ENCODE assay signal across 8 mouse cellular contexts in the genomic region with DNA sequence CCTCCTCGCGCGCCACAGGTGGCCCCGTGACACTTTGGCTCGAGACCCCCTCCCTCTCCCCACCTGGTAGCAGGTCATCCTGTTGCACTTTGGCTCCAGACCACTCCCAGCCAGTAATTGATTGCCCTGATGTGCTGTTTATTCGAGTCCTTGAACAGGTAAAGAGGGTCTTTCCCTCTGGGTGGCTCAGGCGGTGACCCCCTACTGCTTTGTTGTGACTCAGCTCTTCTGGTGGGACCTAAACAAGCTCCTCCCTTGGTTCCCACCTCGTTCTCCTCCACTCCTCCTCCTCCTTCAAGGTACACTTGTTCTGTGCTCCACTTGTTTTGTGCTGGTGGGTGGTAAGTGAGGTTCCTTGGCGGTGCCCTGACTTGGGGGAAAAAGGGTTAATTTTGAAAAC. TPM values are rescaled to one million over a fixed set of nuclear protein-coding genes. Genes with fewer than 3 reads are reported as not detected.
A peak's percentile ranks its signal among the peaks of the same experiment; 100 is the strongest.
DNase-seq lines count a peak whose midpoint lies in the region; ATAC-seq and TF ChIP-seq lines count a peak whose summit lies in the region.

No protein-coding gene starts in this region.

- in situ Hi-C loops in ES-E14 (cut with MboI; ENCODE audit: low sequenced_read_pairs in 2 of 2, unreplicated experiment in 2 of 2), result no loop called here

- DNase-seq in heart, adult 9 months (ENCODE audit: low spot score in 2 of 2), result no peak
- peak; percentile 73 for DNase-seq in ES-E14 (ENCODE audit: low read depth, low spot score)
- DNase-seq in gastrocnemius, adult 18-20 months (ENCODE audit: low spot score), result no peak
- no peak for DNase-seq in spleen, adult 12 weeks (ENCODE audit: low spot score)
- DNase-seq in gastrocnemius, postnatal 25 days, result no peak

- H3K4me1 ChIP-seq in heart, embryonic 13.5 days, result 0 out of 2 replicates have a peak, but pooled peaks cover 2% of the 10 kb centered on the region
- H3K4me1 ChIP-seq in ES-E14 (ENCODE audit: control insufficient read depth in 2 of 2, insufficient read depth in 2 of 2, low read length in 2 of 2, poor library complexity in 1 of 2), result peaks cover 4 to 7% of the 10 kb centered on the region in 2 experiments; a peak in 2 of 4 replicates
- no peaks in the 10 kb centered on the region; the same call in 1 of the 2 replicates for H3K4me1 ChIP-seq in forebrain, embryonic 16.5 days (replicated peaks; ENCODE audit: control insufficient read depth, insufficient read depth, low read length)
- no peaks in the 10 kb centered on the region; the same call in 1 of the 2 replicates for H3K4me1 ChIP-seq in liver, embryonic 16.5 days (ENCODE audit: control insufficient read depth, low read depth, low read length)

- H3K4me2 ChIP-seq in heart, embryonic 13.5 days, result peak overlapping the region; percentile 82
- peak overlapping the region; percentile 86 for H3K4me2 ChIP-seq in forebrain, embryonic 16.5 days (ENCODE audit: low read length)
- peak overlapping the region; percentile 73; the same call in 1 of the 2 replicates for H3K4me2 ChIP-seq in liver, embryonic 16.5 days (ENCODE audit: low read depth, low read length)

- no peaks in the 10 kb centered on the region for H3K9me3 ChIP-seq in heart, embryonic 13.5 days
- H3K9me3 ChIP-seq in ES-E14 (ENCODE audit: control insufficient read depth, insufficient read depth, low read depth, low read length), result no peaks in the 10 kb centered on the region
- no peaks in the 10 kb centered on the region for H3K9me3 ChIP-seq in forebrain, embryonic 16.5 days (ENCODE audit: control insufficient read depth, low read length)
- no peaks in the 10 kb centered on the region for H3K9me3 ChIP-seq in liver, embryonic 16.5 days (replicated peaks; ENCODE audit: control insufficient read depth, low read length)

- no peaks in the 10 kb centered on the region for H3K36me3 ChIP-seq in heart, embryonic 13.5 days
- peaks cover 2% of the 10 kb centered on the region for H3K36me3 ChIP-seq in ES-E14 (ENCODE audit: control insufficient read depth, insufficient read depth, low read length, poor library complexity, severe bottlenecking)
- no peaks in the 10 kb centered on the region for H3K36me3 ChIP-seq in forebrain, embryonic 16.5 days (ENCODE audit: control insufficient read depth, insufficient read depth)
- no peaks in the 10 kb centered on the region for H3K36me3 ChIP-seq in liver, embryonic 16.5 days (ENCODE audit: control insufficient read depth, insufficient read depth)

- H3K4me3 ChIP-seq in heart, embryonic 13.5 days, result peak overlapping the region; percentile 72
- peak overlapping the region; percentile 67 to 99 for H3K4me3 ChIP-seq in ES-E14 (ENCODE audit: insufficient read depth in 1 of 2, low read depth in 1 of 2, low read length in 2 of 2, poor library complexity in 1 of 2, severe bottlenecking in 1 of 2)
- no peak overlapping the region for H3K4me3 ChIP-seq in forebrain, embryonic 16.5 days (replicated peaks; ENCODE audit: low read length)
- no peak overlapping the region for H3K4me3 ChIP-seq in liver, embryonic 16.5 days (ENCODE audit: low read depth, low read length)

- 34% methylated on average over 9 of the region's 9 CpGs for WGBS in heart, embryonic 13.5 days
- WGBS in forebrain, embryonic 16.5 days, result 43% methylated on average over 6 of the region's 9 CpGs
- 32% methylated on average over 9 of the region's 9 CpGs for WGBS in liver, embryonic 16.5 days (ENCODE audit: insufficient replicate concordance)

- no peak overlapping the region for H3K9ac ChIP-seq in heart, embryonic 13.5 days
- H3K9ac ChIP-seq in ES-E14 (ENCODE audit: insufficient read depth, low read depth, low read length, poor library complexity, severe bottlenecking), result peak overlapping the region; percentile 32; the same call in 1 of the 2 replicates
- H3K9ac ChIP-seq in forebrain, embryonic 16.5 days (replicated peaks; ENCODE audit: low read depth, low read length), result no peak overlapping the region
- H3K9ac ChIP-seq in liver, embryonic 16.5 days (ENCODE audit: low read depth, low read length), result no peak overlapping the region

- no peak overlapping the region for H3K27ac ChIP-seq in heart, embryonic 13.5 days (replicated peaks)
- no peak overlapping the region for H3K27ac ChIP-seq in ES-E14 (ENCODE audit: insufficient read depth, low read depth, low read length, poor library complexity, severe bottlenecking)
- no peak overlapping the region for H3K27ac ChIP-seq in forebrain, embryonic 16.5 days (ENCODE audit: low read length)
- H3K27ac ChIP-seq in liver, embryonic 16.5 days (ENCODE audit: low read length), result no peak overlapping the region

- no peak for ATAC-seq in heart, embryonic 13.5 days (ENCODE audit: extremely low read depth, insufficient number of reproducible peaks, low FRiP score, low TSS enrichment)
- ATAC-seq in forebrain, embryonic 16.5 days, result no peak
- no peak for ATAC-seq in liver, embryonic 16.5 days (ENCODE audit: low read depth)

- no peaks in the 10 kb centered on the region for H3K27me3 ChIP-seq in heart, embryonic 13.5 days (replicated peaks)
- no peaks in the 10 kb centered on the region for H3K27me3 ChIP-seq in forebrain, embryonic 16.5 days (replicated peaks; ENCODE audit: control insufficient read depth, insufficient read depth, low read length)
- H3K27me3 ChIP-seq in liver, embryonic 16.5 days (ENCODE audit: control insufficient read depth, insufficient read depth, low read depth, low read length), result no peaks in the 10 kb centered on the region

TF ChIP-seq in ES-E14, 5 proteins besides CTCF, POLR2A, EP300 and RAD21:
- TF ChIP-seq MAFK (IDR thresholded peaks at IDR 0.05; ENCODE audit: insufficient read depth, low read depth, low read length) (peak; percentile 73), ZNF384 (IDR thresholded peaks at IDR 0.05; ENCODE audit: low read depth, low read length) (no peak)
TF ChIP-seq in ES-E14: peak in this region for 1.

RNA-seq across cellular contexts. Expression of gene Alg13, which starts 1.8 kb away (rescaled TPM):
- polyA plus RNA-seq in heart, embryonic 13.5 days (2015; fragmentation: Nextera tagmentation; extraction: Ambion mirVana), result 9.9 and 10.0 TPM in 2 replicates
- total RNA-seq in ES-E14 (2012; rRNA removed), result 159 and 160 TPM in 2 replicates
- polyA plus RNA-seq in forebrain, embryonic 16.5 days (2015; fragmentation: Nextera tagmentation; extraction: Ambion mirVana), result 14.6 and 15.4 TPM in 2 replicates
- polyA plus RNA-seq in liver, embryonic 16.5 days (2015; fragmentation: Nextera tagmentation; extraction: Ambion mirVana), result 6.6 and 7.2 TPM in 2 replicates
- 1 to 10 TPM; 6.0 to 6.3 TPM for total RNA-seq in gastrocnemius, adult 18-20 months (2021)
- total RNA-seq in gastrocnemius, postnatal 25 days (2021), result 1 to 10 TPM; 4.6 to 6.7 TPM

Comparison
In these comparisons a context has a peak if more than half of its experiments do, and no peak if none do; other contexts are left out.
1. H3K4me3 ChIP-seq: peak in heart, embryonic 13.5 days (single experiment) and ES-E14 (2 of 2); none in forebrain, embryonic 16.5 days (single experiment) and liver, embryonic 16.5 days (single experiment).
2. RNA of gene Alg13, which starts 1.8 kb away (total RNA-seq): 159 to 160 TPM in ES-E14; 4.6 to 6.7 TPM in gastrocnemius, postnatal 25 days and 6.0 to 6.3 TPM in gastrocnemius, adult 18-20 months; every median in the first group is over 10 times any median in the second.
3. Peak in every context shown above with its lines, with median percentiles within 50 percentile points of each other: H3K4me2 ChIP-seq.